Mouse (Mus musculus) neural tube, embryonic 12.5 days (tissue): ENCODE measurements around the gene Nfib. TPM values are rescaled to one million over a fixed set of nuclear protein-coding genes. Genes with fewer than 3 reads are reported as not detected.

Experiments used
- ATAC-seq: fragments of 200-750 bp; cut with Nextera tagmentation; 2 replicates; pipeline ENCODE4 v1.8.0; 2017; ENCODE audit warnings: low read depth, mild to moderate bottlenecking, moderate TSS enrichment, moderate library complexity; ENCODE audit not compliant: low FRiP score
- H3K27ac ChIP-seq: fragments of 300-500 bp; sonication (generic); 2 replicates; pipeline ENCODE4 v1.5.1; 2016
- H3K27me3 ChIP-seq: fragments of 300-500 bp; sonication (generic); replicated peaks from 2 replicates; pipeline ENCODE4 v1.6.1; 2016; ENCODE audit warnings: mild to moderate bottlenecking
- H3K36me3 ChIP-seq: fragments of 300-500 bp; sonication (generic); 2 replicates; pipeline ENCODE4 v1.6.1; 2016; ENCODE audit warnings: mild to moderate bottlenecking
- H3K4me1 ChIP-seq: fragments of 300-500 bp; sonication (generic); 2 replicates; pipeline ENCODE4 v1.6.1; 2016
- H3K4me2 ChIP-seq: fragments of 300-500 bp; sonication (generic); replicated peaks from 2 replicates; pipeline ENCODE4 v1.6.1; 2016; ENCODE audit warnings: mild to moderate bottlenecking
- H3K4me3 ChIP-seq: fragments of 300-500 bp; sonication (generic); 2 replicates; pipeline ENCODE4 v1.5.1; 2016
- H3K9ac ChIP-seq: fragments of 300-500 bp; sonication (generic); 2 replicates; pipeline ENCODE4 v1.6.1; 2016; ENCODE audit warnings: mild to moderate bottlenecking
- H3K9me3 ChIP-seq: fragments of 300-500 bp; sonication (generic); 2 replicates; pipeline ENCODE4 v1.6.1; 2016; ENCODE audit warnings: mild to moderate bottlenecking
- WGBS: fragments of 180-500 bp; shearing (Covaris S2); methylation state at CpG from one replicate; pipeline ENCODE4 v1.1.7; 2016; 5-methylcytosine and 5-hydroxymethylcytosine counted together
- polyA plus RNA-seq: library from polyadenylated mRNA; unstranded; fragments of >200 nt; fragmentation: Nextera tagmentation; extraction: Ambion mirVana; gene quantifications from 2 replicates; pipeline ENCODE4 v1.2.1, GENCODE M21; 2016

Nfib gene
- polyA plus RNA-seq, 1 experiment from 2014 or later: 51.0 TPM

GRCm38 (mm10) chr4:82511524-82511923, 194.0 kb downstream of the Nfib start:
- H3K4me2 ChIP-seq: peak overlapping the region; percentile 92
- peak overlapping the region; percentile 70 for H3K9ac ChIP-seq
- no peaks in the 10 kb centered on the region for H3K27me3 ChIP-seq
- H3K27ac ChIP-seq: peak overlapping the region; percentile 81; the same call in 1 of the 2 replicates
- WGBS: 1% methylated on average over 8 of the region's 8 CpGs
- peaks cover 35% of the 10 kb centered on the region for H3K4me1 ChIP-seq
- peak; percentile 30 for ATAC-seq
- no peak overlapping the region; the same call in 1 of the 2 replicates for H3K4me3 ChIP-seq
- H3K9me3 ChIP-seq: no peaks in the 10 kb centered on the region
- H3K36me3 ChIP-seq: no peaks in the 10 kb centered on the region

- ATAC-seq: no peak
- Histone ChIP-seq H3K4me3 (no peak overlapping the region; the same call in 1 of the 2 replicates), H3K27ac (peak overlapping the region; percentile 3; the same call in 1 of the 2 replicates), H3K4me1 (peaks cover 35% of the 10 kb centered on the region), H3K4me2 (peak overlapping the region; percentile 92), H3K9me3 (no peaks in the 10 kb centered on the region), H3K27me3 (no peaks in the 10 kb centered on the region), H3K36me3 (no peaks in the 10 kb centered on the region), H3K9ac (peak overlapping the region; percentile 70; the same call in 1 of the 2 replicates)
- WGBS: 3% methylated on average over 16 of the region's 16 CpGs
Observed at GRCm38 (mm10) chr4:82511001-82511513, 194.5 kb downstream of the Nfib start.

GRCm38 (mm10) chr4:82509771-82510170, 195.8 kb downstream of the Nfib start:
- peaks cover 35% of the 10 kb centered on the region for H3K4me1 ChIP-seq
- peak overlapping the region; percentile 46 for H3K27ac ChIP-seq
- peak overlapping the region; percentile 94; the same call in 1 of the 2 replicates for H3K9ac ChIP-seq
- peak overlapping the region; percentile 92 for H3K4me2 ChIP-seq
- peak overlapping the region; percentile 81 for H3K4me3 ChIP-seq
- H3K36me3 ChIP-seq: no peaks in the 10 kb centered on the region
- WGBS: 14% methylated on average over 4 of the region's 4 CpGs
- no peak for ATAC-seq
- no peaks in the 10 kb centered on the region for H3K9me3 ChIP-seq
- H3K27me3 ChIP-seq: no peaks in the 10 kb centered on the region

GRCm38 (mm10) chr4:82509166-82509767, 196.3 kb downstream of the Nfib start:
- Histone ChIP-seq H3K9me3 (no peaks in the 10 kb centered on the region), H3K9ac (peak overlapping the region; percentile 94), H3K27ac (peak overlapping the region; percentile 46), H3K4me2 (peak overlapping the region; percentile 92), H3K4me3 (peak overlapping the region; percentile 81), H3K27me3 (no peaks in the 10 kb centered on the region), H3K4me1 (peaks cover 32% of the 10 kb centered on the region), H3K36me3 (no peaks in the 10 kb centered on the region)
- WGBS: 11% methylated on average over 2 of the region's 2 CpGs
- ATAC-seq: no peak

GRCm38 (mm10) chr4:82508281-82508687, 197.3 kb downstream of the Nfib start:
- Histone ChIP-seq H3K9me3 (no peaks in the 10 kb centered on the region), H3K27me3 (no peaks in the 10 kb centered on the region), H3K4me1 (peaks cover 31% of the 10 kb centered on the region), H3K36me3 (no peaks in the 10 kb centered on the region), H3K4me3 (peak overlapping the region; percentile 81), H3K27ac (peak overlapping the region; percentile 98), H3K4me2 (peak overlapping the region; percentile 92), H3K9ac (peak overlapping the region; percentile 94)
- no peak for ATAC-seq
- WGBS: 4% methylated on average over 7 of the region's 7 CpGs

- Histone ChIP-seq H3K9ac (peak overlapping the region; percentile 94), H3K27ac (peak overlapping the region; percentile 98), H3K27me3 (no peaks in the 10 kb centered on the region), H3K9me3 (no peaks in the 10 kb centered on the region), H3K4me2 (peak overlapping the region; percentile 92), H3K36me3 (no peaks in the 10 kb centered on the region), H3K4me3 (peak overlapping the region; percentile 81), H3K4me1 (peaks cover 31% of the 10 kb centered on the region)
- 2% methylated on average over 15 of the region's 15 CpGs for WGBS
- no peak for ATAC-seq
Observed at GRCm38 (mm10) chr4:82507541-82508280, 197.8 kb downstream of the Nfib start.

GRCm38 (mm10) chr4:82506731-82507331, 198.7 kb downstream of the Nfib start:
- no peaks in the 10 kb centered on the region for H3K9me3 ChIP-seq
- peak overlapping the region; percentile 98 for H3K27ac ChIP-seq
- H3K27me3 ChIP-seq: no peaks in the 10 kb centered on the region
- H3K4me2 ChIP-seq: peak overlapping the region; percentile 92
- under 1% methylated on average over 29 of the region's 30 CpGs for WGBS
- peak overlapping the region; percentile 94 for H3K9ac ChIP-seq
- ATAC-seq: peak; percentile 68
- H3K4me3 ChIP-seq: peak overlapping the region; percentile 81
- no peaks in the 10 kb centered on the region for H3K36me3 ChIP-seq
- H3K4me1 ChIP-seq: peaks cover 30% of the 10 kb centered on the region

GRCm38 (mm10) chr4:82506081-82506730, 199.3 kb downstream of the Nfib start:
- Histone ChIP-seq H3K4me3 (peak overlapping the region; percentile 81), H3K27ac (peak overlapping the region; percentile 98), H3K9me3 (no peaks in the 10 kb centered on the region), H3K27me3 (no peaks in the 10 kb centered on the region), H3K4me1 (peaks cover 23% of the 10 kb centered on the region), H3K9ac (peak overlapping the region; percentile 94), H3K4me2 (peak overlapping the region; percentile 92), H3K36me3 (no peaks in the 10 kb centered on the region)
- WGBS: under 1% methylated on average over 53 of the region's 81 CpGs
- ATAC-seq: peak; percentile 69

- under 1% methylated on average over 61 of the region's 72 CpGs for WGBS
- H3K9ac ChIP-seq: peak overlapping the region; percentile 94
- H3K27ac ChIP-seq: peak overlapping the region; percentile 98
- no peaks in the 10 kb centered on the region for H3K36me3 ChIP-seq
- peak overlapping the region; percentile 92 for H3K4me2 ChIP-seq
- H3K4me3 ChIP-seq: peak overlapping the region; percentile 81
- ATAC-seq: peak; percentile 14
- H3K9me3 ChIP-seq: no peaks in the 10 kb centered on the region
- peaks cover 24% of the 10 kb centered on the region; the same call in 1 of the 2 replicates for H3K4me1 ChIP-seq
- no peaks in the 10 kb centered on the region for H3K27me3 ChIP-seq
Observed at GRCm38 (mm10) chr4:82505121-82506031, 200.2 kb downstream of the Nfib start.

GRCm38 (mm10) chr4:82504284-82505120, 201.0 kb downstream of the Nfib start:
- ATAC-seq: no peak
- H3K36me3 ChIP-seq: no peaks in the 10 kb centered on the region
- peak overlapping the region; percentile 81 for H3K4me3 ChIP-seq
- under 1% methylated on average over 62 of the region's 62 CpGs for WGBS
- H3K27ac ChIP-seq: peak overlapping the region; percentile 98
- peak overlapping the region; percentile 94 for H3K9ac ChIP-seq
- H3K27me3 ChIP-seq: no peaks in the 10 kb centered on the region
- H3K4me2 ChIP-seq: peak overlapping the region; percentile 92
- peaks cover 26% of the 10 kb centered on the region for H3K4me1 ChIP-seq
- no peaks in the 10 kb centered on the region for H3K9me3 ChIP-seq
